Mouse (Mus musculus) heart, postnatal 10 days (tissue): Measurements from ENCODE around the gene Snrpe. TPM values are rescaled to one million over a fixed set of nuclear protein-coding genes. Genes with fewer than 3 reads are reported as not detected.

ENCODE experiments used
- DNase-seq, 2 experiments: peaks; one replicate each; pipeline ENCODE4 v3.0.0; 2021
- intact Hi-C: fragments of 180-260 bp; cut with DNase I; formaldehyde crosslinking; loops from one replicate; pipeline ENCODE4 v1.15.1; 2025
- total RNA-seq, 2 experiments: library from RNA; stranded (reverse); gene quantifications; 2 replicates each; pipeline ENCODE4 v1.2.3; 2021

Gene Snrpe
- 100 to 1,000 TPM; 101 to 123 TPM for total RNA-seq

DNA sequence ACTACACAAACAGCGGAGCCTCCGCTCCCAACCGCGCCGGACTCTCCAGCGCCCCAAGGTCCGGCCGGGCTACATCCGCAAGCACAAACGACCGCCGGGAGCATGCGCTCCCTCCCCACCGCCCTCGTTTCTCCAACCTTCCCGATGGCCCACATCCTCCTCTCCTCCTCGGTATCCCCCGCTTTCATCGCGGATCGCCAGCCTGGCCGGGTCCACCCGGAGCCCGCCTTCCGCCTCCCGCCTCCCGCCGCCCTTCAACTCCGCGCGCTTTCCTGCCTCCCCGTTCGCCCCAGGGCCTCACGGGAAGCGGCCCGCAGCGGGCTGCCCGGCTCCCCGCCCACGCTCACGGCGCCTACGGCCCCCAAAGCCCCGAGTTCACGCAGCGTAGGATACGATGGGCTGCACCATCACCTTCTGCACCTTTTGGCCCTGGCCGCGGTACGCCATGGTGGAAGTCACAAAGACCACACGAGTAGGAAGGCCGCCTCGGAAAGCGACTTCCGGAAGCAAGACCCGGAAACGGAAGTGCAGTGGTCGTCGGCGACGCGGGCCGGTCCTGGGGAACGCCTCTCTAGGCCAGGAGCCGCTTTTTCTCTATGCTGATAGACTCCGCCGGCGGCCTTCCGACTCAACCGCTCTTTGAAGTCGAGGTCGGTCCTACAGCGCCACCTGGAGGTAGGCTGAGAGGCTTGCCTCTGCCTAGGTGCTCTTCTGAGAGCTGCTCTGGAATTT lies at the start of gene Snrpe:
Gene Snrpe (minus strand): TSS at position 521 of the 732 bp plus-strand sequence.
- intact Hi-C loops: loop anchor here (1.0 to 10.0 kb wide), 5 partner anchors 228 to 575 kb away; partner anchors contain the start of gene Mdm4
- DNase-seq: peak; percentile 96 to 99

- intact Hi-C loops: no loop called here
- DNase-seq: peak in 1 of 2 experiments; percentile 24
Observed at GRCm38 (mm10) chr1:133658878-133659277, 48.8 kb upstream of the Snrpe start.

DNA sequence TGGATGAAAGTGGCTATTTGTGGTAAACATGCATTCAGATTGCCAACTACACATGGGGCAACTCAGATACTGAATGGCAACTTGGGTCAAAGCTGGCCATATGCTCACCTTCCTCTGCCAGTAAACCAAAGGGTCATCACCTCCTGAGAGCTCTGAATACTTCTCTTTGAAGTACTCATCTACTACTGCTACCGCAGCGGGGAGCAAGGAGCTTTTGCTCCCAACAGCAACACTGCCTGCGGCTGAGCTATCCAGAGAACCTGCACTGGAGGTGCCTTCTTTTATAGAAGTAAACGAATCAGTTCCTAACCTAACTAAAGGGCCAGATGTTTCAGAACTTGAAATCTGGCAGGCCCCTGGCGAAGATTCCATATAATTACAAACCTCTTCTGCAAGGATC lies 46.7 kb upstream of the Snrpe start:
- intact Hi-C loops: no loop called here
- no peak for DNase-seq

DNA sequence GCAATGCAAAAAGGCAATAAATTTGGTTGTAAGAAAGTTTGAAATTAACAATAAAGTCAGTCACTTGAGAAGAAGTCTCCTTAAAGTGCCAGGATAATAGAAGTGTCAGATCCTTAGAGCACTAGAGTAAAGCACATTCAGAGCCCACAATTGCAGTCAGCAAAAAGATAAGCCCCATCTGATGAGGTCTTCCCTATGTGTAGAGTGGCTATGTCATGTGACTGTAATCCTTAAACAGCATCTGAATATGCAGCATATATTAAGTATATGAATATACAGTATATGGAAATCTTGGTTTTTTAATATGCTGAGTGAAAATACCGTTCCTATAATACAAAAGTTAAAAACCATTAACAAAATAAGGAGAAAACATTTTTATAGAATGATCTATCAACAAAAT lies 42.9 kb upstream of the Snrpe start:
- intact Hi-C loops: no loop called here
- no peak for DNase-seq

GRCm38 (mm10) chr1:133650288-133651055 lies 40.4 kb upstream of the Snrpe start:
- no peak for DNase-seq
- intact Hi-C loops: no loop called here

DNA sequence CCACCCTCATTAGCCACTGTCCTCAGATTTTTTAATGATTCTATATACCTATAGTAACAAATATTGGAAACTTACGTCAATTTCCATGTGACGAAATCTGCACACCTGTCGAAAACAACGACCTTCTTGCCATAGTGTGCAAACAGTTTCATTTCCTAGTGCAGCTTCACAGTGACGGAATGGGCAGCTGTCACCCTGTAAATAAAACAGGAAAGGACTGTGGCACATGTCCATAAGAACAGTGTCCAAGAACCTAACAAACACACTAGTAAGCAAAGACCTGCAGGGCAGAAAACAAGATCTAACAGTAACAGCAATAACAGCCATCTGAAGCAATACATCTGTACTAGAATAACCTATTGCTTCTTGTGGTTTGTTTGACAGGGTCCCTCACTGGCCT lies 35.6 kb upstream of the Snrpe start:
- no peak for DNase-seq
- intact Hi-C loops: no loop called here

DNA sequence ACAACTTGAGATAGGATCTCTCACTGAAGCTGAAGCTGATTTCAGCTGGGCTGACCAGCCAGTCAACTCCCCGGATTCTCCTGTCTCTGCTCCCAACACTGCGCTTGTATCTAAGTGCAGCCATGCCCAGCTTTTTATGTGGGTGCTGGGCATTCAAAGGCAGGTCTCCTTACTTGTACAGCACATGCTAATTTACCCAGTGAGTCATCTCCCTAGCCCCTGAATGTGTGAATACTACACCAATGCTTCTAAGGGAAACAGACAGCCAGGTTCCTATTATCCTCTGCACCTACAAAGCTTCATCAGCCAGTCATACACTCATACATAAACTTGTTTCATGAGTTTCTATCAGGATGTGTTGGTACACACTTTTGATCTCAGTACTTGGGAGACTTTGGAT lies 31.1 kb upstream of the Snrpe start:
- no peak for DNase-seq
- intact Hi-C loops: no loop called here

DNA sequence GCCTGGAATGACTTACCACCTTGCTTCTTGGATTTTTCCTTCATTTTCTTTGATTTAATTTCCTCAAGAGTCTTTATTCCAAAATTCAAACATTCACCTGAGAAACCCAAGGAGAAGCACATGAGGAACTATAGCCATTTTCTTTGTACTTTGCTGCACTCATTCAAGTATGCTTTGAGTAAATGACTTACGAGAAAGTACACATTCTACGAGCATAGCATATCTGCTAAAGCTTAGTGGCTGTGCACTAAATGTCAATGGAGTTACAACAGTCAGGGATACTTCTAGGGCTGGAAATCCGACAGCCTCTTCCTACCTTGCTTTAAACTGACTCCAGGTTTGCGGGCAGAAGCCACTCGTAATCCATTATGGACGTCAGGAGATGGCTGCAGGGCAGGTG lies 28.4 kb upstream of the Snrpe start:
- no peak for DNase-seq
- intact Hi-C loops: no loop called here

DNA sequence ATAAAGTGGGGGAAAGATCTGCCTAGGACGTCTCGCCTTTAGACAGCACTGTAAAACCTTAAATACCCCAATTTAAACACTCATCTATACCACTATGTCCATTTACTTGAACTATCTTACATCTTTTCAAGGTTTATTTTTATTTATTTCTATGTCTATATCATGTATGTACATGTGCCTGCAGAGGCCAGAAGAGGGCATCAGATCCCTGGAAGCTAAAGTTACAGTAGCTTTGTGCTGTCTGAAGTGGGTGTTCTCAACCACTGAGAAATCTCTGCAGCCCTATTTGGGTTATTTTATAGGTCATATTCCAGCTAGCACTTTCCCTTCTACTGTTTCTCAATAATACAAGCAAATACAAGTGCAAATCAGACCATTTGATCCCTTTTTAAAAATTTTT lies 22.1 kb upstream of the Snrpe start:
- no peak for DNase-seq

DNA sequence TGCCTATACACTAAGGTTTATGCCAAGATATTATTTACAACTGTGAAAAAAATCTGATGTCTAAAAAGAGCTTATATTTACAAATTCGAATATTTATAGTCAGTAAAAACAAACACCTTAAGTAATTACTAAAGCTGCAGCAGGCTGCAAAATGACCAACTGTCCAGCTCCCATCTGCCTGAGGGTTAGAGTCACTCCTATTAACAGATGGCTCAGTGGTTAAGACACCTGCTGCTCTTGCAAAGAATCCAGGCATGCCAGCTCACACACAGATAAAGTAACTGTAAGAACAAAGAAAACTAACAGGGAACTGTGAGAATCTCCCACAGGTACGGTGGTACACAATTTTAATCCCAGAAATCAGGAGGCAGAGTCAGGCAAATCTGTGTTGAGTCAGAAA lies 15.0 kb upstream of the Snrpe start:
- intact Hi-C loops: no loop called here

More for the DNA sequence above, 22.1 kb upstream of the Snrpe start:
- intact Hi-C loops: loop anchor here (2.0 to 5.0 kb wide), 2 partner anchors 85 to 265 kb away; no protein-coding TSS in a partner anchor

DNA sequence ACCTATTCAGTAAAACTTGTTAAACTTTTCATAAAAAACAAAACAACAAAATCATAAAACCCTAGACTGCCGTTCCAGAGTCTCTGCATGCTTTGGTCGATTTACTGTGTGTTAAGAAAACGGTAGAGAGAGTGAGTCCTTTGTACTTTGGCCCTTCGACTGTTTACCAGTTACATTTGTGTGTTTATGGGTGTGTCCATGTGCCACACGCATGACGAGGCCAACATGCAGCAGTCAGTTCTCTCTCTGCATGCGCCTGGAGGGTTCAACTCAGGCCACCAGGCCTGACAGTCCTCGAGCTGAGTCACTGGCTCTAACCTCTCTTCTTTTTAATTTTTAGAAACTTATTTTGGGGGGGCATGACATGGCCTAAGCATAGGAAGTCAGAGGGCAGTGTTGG lies 8.2 kb upstream of the Snrpe start:
- no peak for DNase-seq
- intact Hi-C loops: no loop called here

More for the DNA sequence above, 15.0 kb upstream of the Snrpe start:
- DNase-seq: no peak

DNA sequence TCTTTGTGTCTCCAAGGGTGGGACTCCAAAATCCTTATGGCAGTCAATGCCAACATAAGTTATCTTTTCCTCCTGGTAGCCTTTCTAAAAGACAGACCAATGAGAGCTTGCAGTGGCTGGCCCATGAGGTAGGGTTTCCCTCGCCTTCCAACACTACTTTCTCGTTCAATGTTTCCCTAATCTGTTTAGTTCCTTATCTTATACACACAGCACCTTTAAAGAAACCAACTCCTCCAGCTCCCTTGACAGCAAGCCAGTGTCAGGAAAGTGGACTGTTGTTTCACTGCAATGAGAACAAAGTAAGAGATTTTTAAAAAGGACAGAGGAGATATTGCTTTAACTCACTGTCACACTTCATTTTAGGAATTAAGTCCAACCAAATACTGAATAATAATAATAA lies 7.8 kb upstream of the Snrpe start:
- DNase-seq: no peak
- intact Hi-C loops: no loop called here

DNA sequence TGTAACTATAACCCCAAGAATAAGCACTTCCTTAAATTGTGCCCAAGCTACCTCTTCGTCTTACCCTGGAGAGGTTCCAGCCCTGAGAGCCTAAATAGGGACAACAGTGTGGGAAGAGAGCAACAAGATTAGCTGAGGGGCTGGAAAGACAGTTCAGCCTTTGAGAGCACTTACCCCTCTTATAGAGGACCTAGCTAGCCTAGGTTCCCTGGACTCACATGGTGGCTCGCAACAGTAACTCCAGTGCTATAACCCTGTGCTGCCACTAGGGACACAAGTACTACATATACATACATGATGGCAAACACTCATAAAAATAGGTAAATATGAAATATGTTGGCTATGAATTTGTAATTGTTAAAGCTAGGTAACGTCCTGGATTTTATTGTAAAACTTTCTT lies 3.7 kb upstream of the Snrpe start:
- DNase-seq: no peak
- intact Hi-C loops: no loop called here

GRCm38 (mm10) chr1:133611436-133611835 lies 1.3 kb upstream of the Snrpe start:
- no peak for DNase-seq
- intact Hi-C loops: loop anchor here (2.0 kb wide), 1 partner anchor 435 kb away; no protein-coding TSS in a partner anchor

GRCm38 (mm10) chr1:133610601-133611000 lies 510 bp upstream of the Snrpe start:
- intact Hi-C loops: loop anchor here (1.0 to 2.0 kb wide), 3 partner anchors 228 to 434 kb away; no protein-coding TSS in a partner anchor
- no peak for DNase-seq

DNA sequence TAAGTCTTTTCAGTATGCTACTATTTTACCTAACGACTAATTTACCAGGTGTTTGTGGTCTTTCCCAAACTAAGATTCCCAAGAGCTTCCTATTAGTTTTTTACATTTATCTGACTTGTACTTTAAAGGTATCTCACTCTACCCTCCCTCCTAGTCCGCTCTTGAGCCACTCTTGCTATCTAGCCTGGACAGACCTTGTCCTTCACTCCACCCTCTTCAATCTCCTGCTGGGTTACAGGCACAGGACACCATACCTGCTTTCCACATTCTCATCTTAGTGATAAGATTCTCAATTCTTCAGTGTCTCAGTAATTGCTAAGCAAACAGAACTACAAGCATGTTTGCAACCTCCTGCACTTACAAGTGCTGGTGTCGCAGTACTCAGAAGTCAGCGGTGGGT lies 6.9 kb downstream of the Snrpe start:
- intact Hi-C loops: loop anchor here (10.0 kb wide), 1 partner anchor 568 kb away; the partner anchor contains the start of gene Mdm4
- DNase-seq: no peak

DNA sequence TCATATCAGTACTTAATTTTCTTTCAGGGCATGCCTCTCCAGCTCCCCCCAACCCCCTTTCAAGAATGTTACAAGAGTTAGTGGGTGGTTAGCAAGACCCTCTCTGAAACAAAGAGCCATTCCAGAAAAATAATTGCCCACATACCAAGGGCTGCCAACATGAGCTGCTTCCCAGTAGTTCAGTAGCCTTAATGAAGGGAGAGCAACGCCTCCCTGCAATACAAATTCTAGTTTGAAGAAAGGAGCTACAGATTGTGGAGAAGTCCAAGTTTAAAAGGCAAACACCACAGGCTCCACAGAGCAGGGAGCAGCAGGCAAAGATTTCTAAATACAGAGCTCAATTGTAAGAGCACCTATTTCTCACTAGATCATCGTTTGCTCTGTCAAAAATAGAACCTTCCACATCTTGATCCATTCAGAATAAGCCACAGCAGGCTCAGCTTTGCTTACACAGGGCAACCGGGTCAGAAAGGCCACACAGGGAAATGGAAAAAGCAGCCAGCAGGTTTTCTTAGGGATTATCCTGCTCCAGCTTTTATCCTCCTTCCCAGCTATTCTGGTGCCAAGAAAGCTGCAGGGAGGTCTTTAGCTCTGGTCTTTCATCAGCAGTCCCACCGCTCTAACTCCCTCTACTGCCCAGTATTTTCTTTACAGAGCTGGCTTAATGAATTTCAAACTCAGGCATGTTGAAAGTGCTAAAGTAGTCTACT lies 13.6 kb downstream of the Snrpe start:
- DNase-seq: peak; percentile 31 to 45
- intact Hi-C loops: loop anchor here (1.0 kb wide), 1 partner anchor 214 kb away; no protein-coding TSS in a partner anchor

- intact Hi-C loops: loop anchor here (5.0 kb wide), 1 partner anchor 164 kb away; the partner anchor contains the start of gene Sox13
- DNase-seq: no peak
Observed at GRCm38 (mm10) chr1:133585995-133586537, 24.0 kb downstream of the Snrpe start.

DNA sequence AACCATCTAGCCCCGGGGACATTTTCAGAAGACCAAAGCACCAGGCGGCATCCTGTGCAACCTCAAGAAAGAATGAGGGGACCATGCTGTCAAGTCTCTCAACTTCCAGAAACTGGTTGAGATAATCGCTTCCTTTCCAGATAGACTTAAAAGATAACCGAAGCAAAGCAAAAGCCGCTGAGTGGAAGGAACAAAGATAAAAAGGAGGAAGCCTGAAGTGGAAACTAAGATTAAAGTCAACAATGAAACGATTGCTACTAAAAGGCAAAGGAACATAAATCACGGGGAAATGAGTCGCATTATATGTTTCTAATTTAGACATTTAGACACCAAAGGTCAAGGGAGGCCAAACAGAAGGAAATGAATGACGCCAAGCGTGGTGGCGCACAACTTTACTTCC lies 38.8 kb downstream of the Snrpe start:
- DNase-seq: no peak
- intact Hi-C loops: loop anchor here (5.0 kb wide), 1 partner anchor 64 kb away; no protein-coding TSS in a partner anchor
